Mouse (Mus musculus) hindbrain, embryonic 14.5 days (tissue): ENCODE measurements around the gene Zrsr1. TPM values are rescaled to one million over a fixed set of nuclear protein-coding genes. Genes with fewer than 3 reads are reported as not detected.

Experiments
- ATAC-seq: fragments of 200-750 bp; cut with Nextera tagmentation; 2 replicates; pipeline ENCODE4 v1.8.0; 2017; ENCODE audit warnings: moderate number of reproducible peaks, mild to moderate bottlenecking, moderate TSS enrichment, moderate library complexity; ENCODE audit not compliant: low FRiP score
- DNase-seq: peaks from one replicate; pipeline ENCODE4 v3.0.0-alpha.2; 2015; ENCODE audit warnings: low spot score
- H3K27ac ChIP-seq: fragments of 300-500 bp; sonication (generic); 2 replicates; pipeline ENCODE4 v1.5.1; 2014; ENCODE audit warnings: mild to moderate bottlenecking, moderate library complexity
- H3K27me3 ChIP-seq: fragments of 300-500 bp; sonication (generic); 2 replicates; pipeline ENCODE4 v1.6.1; 2014; ENCODE audit warnings: mild to moderate bottlenecking, low read length, mixed read lengths; ENCODE audit not compliant: control insufficient read depth, insufficient read depth
- H3K36me3 ChIP-seq: fragments of 300-500 bp; sonication (generic); replicated peaks from 2 replicates; pipeline ENCODE4 v1.6.1; 2014; ENCODE audit not compliant: control insufficient read depth, insufficient read depth
- H3K4me1 ChIP-seq: fragments of 300-500 bp; sonication (generic); replicated peaks from 2 replicates; pipeline ENCODE4 v1.6.1; 2014; ENCODE audit warnings: antibody characterized with exemption, low read length, mixed read lengths; ENCODE audit not compliant: control insufficient read depth, insufficient read depth
- H3K4me2 ChIP-seq: fragments of 300-500 bp; sonication (generic); replicated peaks from 2 replicates; pipeline ENCODE4 v1.6.1; 2014; ENCODE audit warnings: mild to moderate bottlenecking, moderate library complexity
- H3K4me3 ChIP-seq: fragments of 300-500 bp; sonication (generic); replicated peaks from 2 replicates; pipeline ENCODE4 v1.5.1; 2014; ENCODE audit warnings: mild to moderate bottlenecking, low read length
- H3K9ac ChIP-seq: fragments of 300-500 bp; sonication (generic); 2 replicates; pipeline ENCODE4 v1.6.1; 2014
- H3K9me3 ChIP-seq: fragments of 300-500 bp; sonication (generic); 2 replicates; pipeline ENCODE4 v1.6.1; 2016; ENCODE audit warnings: low read length; ENCODE audit not compliant: control insufficient read depth
- WGBS: fragments of 180-500 bp; shearing (Covaris S2); extraction: QIAGEN DNeasy Blood & Tissue Kit; methylation state at CpG from one replicate; pipeline ENCODE4 v1.1.7; 2014; 5-methylcytosine and 5-hydroxymethylcytosine counted together
- polyA plus RNA-seq: library from polyadenylated mRNA; unstranded; fragments of >200 nt; fragmentation: Nextera tagmentation; extraction: Ambion mirVana; gene quantifications from 2 replicates; pipeline ENCODE4 v1.2.1, GENCODE M21; 2014

Zrsr1 gene
- polyA plus RNA-seq = 8.2 and 8.5 TPM in 2 replicates

DNA sequence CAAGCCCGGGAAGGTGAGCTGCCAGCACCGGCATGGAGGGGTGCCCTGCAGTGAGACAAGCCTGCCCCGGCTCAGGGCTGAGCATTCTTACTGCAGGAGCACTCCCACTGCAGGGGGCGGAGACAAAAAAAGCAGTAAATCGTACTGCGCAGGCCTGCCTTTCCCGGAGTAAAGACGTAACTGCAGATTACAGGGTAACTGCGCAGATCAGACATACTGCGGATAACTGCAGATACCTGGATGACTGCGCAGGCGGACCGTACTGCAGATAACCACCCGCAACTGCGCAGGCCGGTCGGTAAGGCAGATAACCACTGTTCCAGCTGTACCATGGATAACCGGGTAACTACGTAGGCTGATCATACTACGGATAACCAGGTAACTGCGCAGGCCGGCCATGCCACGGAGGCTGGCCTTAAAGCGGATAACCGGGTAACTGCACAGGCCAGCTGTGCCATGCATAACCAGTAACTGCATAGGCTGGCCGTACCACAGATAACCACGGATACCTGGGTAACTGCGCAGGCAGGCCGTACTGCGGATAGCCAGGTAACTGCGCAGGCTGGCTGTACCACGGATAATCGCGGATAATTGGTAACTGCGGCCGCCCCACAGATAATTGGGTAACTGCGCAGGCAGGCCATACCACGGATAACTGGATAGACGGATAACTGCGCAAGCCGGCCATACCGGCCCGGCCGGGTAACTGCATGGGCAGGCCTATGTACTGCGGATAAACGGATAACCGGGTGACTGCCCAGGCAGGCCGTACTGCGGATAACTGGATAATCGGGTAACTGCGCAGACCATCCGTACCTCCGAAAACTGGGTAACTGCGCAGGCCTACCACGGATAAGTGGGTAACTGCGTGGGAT is at the start of gene Zrsr1:
Gene Zrsr1 (plus strand): TSS at position 171 of the 875 bp plus-strand sequence.
- Histone ChIP-seq H3K4me1 (peaks cover 29% of the 10 kb centered on the region), H3K4me2 (peak within 1 kb of the TSS; percentile 62), H3K9me3 (peaks cover 53% of the 10 kb centered on the region), H3K9ac (peak within 1 kb of the TSS; percentile 72), H3K36me3 (peaks cover 15% of the 10 kb centered on the region), H3K4me3 (peak within 1 kb of the TSS; percentile 53), H3K27me3 (no peaks in the 10 kb centered on the region), H3K27ac (peak within 1 kb of the TSS; percentile 82)
- ATAC-seq = peak; percentile 84
- peak; percentile 76 for DNase-seq
- 48% methylated on average over 56 of the region's 56 CpGs for WGBS

DNA sequence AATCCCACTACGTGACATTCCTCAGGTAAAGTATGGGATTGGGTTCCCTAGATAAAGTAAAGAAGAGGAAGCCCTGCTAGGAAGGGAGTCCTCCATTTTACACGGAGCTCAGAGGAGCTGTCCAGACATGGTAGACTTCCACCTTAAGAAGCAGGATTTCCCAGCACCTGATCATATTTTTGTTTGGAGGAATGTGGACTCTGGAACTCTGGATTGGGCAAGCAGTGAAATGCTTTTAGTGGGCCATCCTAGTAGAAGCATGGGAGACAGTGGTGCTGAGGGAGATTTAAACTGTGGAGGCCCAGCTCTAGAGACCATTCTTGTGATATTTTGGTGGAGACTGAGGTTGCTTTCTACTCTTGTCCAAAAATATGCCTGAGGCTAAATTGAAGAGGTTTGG is 49.3 kb upstream of the Zrsr1 start:
- ATAC-seq = no peak
- no peak overlapping the region for H3K9ac ChIP-seq
- H3K27me3 ChIP-seq = no peaks in the 10 kb centered on the region
- H3K4me2 ChIP-seq = no peak overlapping the region
- no peak for DNase-seq
- no peak overlapping the region for H3K27ac ChIP-seq
- 87% methylated on average over 2 of the region's 2 CpGs for WGBS
- H3K36me3 ChIP-seq = no peaks in the 10 kb centered on the region
- no peaks in the 10 kb centered on the region for H3K9me3 ChIP-seq
- no peak overlapping the region for H3K4me3 ChIP-seq
- no peaks in the 10 kb centered on the region for H3K4me1 ChIP-seq

DNA sequence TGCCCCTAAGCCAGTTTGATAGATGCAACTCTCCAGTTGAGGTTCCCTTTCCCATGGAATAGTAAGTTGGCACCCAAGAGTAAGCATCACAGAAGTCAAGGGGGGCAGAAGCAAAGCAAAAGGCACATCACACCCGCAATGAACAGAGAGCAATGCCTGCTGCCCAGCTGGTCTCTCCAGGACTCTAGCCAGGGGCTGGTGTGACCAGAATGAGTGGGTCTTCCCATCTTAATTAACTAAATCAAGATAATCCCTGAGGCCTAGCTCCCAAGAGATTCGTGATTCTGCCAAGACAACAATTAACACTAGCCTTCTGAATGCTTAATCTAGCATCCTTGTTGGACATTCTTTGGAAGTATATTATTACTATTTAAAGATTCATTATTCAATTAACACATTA is 48.2 kb upstream of the Zrsr1 start:
- 73% methylated on average over 2 of the region's 2 CpGs for WGBS
- Histone ChIP-seq H3K9me3 (no peaks in the 10 kb centered on the region), H3K4me3 (no peak overlapping the region), H3K27ac (no peak overlapping the region), H3K36me3 (no peaks in the 10 kb centered on the region), H3K27me3 (no peaks in the 10 kb centered on the region), H3K4me2 (no peak overlapping the region), H3K9ac (no peak overlapping the region), H3K4me1 (no peaks in the 10 kb centered on the region)
- ATAC-seq = no peak
- no peak for DNase-seq

DNA sequence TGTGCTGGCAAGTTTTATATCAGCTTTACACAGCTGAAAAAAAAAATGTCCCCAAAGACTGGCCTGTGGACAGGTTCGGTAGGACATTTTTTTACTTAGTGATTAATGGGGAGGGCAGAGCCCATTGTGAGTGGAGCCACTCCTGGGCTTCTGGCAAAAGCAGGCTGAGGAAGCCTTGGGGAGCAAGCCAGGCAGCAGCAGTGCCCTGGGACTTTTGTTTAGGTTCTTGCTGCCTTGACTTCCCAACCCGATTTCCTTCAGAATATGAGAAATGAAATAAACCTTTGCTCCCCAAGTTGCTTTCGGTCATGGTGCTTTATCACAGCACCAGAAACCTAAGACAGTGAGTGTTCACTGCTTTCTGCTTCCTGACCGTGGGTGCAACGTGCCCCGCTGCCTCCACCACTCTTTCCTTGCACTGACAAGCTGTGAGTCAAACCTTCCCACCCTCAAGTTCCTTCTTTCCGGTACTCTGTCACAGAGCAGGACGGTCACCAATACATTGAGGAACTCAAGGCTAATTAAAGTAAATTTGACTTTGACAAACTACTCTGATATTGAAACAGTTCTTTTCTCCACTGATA is 43.1 kb upstream of the Zrsr1 start:
- H3K36me3 ChIP-seq = no peaks in the 10 kb centered on the region
- H3K4me2 ChIP-seq = no peak overlapping the region
- no peak for ATAC-seq
- H3K9me3 ChIP-seq = no peaks in the 10 kb centered on the region
- H3K9ac ChIP-seq = no peak overlapping the region
- no peak overlapping the region for H3K27ac ChIP-seq
- WGBS = 85% methylated on average over 8 of the region's 8 CpGs
- H3K27me3 ChIP-seq = no peaks in the 10 kb centered on the region
- H3K4me3 ChIP-seq = no peak overlapping the region
- H3K4me1 ChIP-seq = no peaks in the 10 kb centered on the region
- no peak for DNase-seq

DNA sequence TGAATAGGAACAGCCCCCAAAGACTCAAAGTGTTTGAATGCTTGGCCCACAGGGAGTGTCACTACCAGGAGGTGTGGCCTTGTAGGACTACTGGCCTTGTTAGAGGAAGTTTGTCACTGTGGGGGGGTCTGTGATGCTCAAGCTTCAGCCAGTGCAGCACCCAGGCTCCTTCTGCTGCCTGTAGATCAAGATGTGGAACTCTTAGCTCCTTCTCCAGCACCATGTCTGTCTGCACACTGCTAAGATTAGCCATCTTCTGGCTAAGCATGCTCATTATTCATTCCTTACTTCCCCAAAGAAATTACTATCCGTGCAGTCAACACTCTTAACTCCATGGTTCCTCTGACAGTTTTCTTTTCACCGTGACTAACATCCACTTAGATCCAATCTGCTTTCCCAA is 41.7 kb upstream of the Zrsr1 start:
- no peak for DNase-seq
- Histone ChIP-seq H3K4me3 (no peak overlapping the region), H3K9ac (no peak overlapping the region), H3K9me3 (no peaks in the 10 kb centered on the region), H3K4me2 (no peak overlapping the region), H3K27me3 (no peaks in the 10 kb centered on the region), H3K4me1 (no peaks in the 10 kb centered on the region), H3K36me3 (no peaks in the 10 kb centered on the region), H3K27ac (no peak overlapping the region)
- WGBS = 66% methylated on average over 2 of the region's 2 CpGs
- ATAC-seq = no peak

DNA sequence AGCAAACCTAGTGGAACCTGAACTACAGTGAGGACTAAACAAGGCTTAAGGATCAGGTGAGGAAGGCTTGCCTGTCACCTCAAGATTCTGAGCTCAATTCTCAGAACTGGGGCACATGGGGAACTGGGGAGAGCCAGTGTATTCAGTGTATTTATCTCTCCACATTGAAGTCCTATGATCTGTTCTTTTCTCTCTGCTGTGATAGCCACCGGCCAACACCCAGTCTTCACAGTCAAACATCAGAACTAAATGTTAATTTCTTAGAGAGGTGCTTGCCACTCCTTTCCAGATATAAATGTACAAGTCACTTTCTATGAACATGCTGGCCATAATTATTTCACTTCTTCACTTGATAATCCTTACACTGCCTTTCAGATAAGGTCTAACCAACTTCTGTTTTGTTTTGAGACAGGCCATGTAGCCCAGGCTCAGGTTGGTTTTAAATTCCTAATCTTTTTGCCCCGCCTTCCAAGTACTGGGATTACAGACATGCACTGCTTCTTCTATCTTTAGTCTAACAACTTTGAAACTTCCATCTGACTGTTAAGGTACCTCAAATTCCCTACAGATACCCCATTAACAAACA is 40.4 kb upstream of the Zrsr1 start:
- Histone ChIP-seq H3K27ac (no peak overlapping the region), H3K27me3 (no peaks in the 10 kb centered on the region), H3K4me2 (no peak overlapping the region), H3K4me3 (no peak overlapping the region), H3K9ac (no peak overlapping the region), H3K36me3 (no peaks in the 10 kb centered on the region), H3K9me3 (no peaks in the 10 kb centered on the region), H3K4me1 (no peaks in the 10 kb centered on the region)
- WGBS = 95% methylated on average over 2 of the region's 2 CpGs
- DNase-seq (no peak), ATAC-seq (no peak)

DNA sequence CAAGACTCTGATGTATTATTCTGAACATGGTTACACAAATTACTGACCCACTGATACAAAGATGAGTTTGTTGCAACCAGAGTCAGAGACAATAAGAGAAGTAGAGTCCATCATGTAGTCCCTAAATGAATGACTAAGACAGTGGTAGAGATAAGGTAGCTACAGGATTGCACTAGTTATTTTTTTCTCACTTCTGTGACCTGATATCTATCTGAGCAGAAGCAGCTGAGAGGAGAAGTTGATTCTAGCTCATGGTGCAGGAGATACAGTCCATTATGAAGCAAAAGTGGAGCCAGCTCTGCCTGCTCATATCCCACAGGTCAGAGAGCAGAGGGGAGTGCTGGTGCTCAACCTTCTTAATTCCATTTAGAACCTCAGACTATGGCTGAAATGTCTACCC is 39.6 kb upstream of the Zrsr1 start:
- no peak overlapping the region for H3K4me3 ChIP-seq
- no peaks in the 10 kb centered on the region for H3K9me3 ChIP-seq
- H3K36me3 ChIP-seq = no peaks in the 10 kb centered on the region
- no peak overlapping the region for H3K27ac ChIP-seq
- H3K4me2 ChIP-seq = no peak overlapping the region
- no peak for DNase-seq
- no peaks in the 10 kb centered on the region for H3K27me3 ChIP-seq
- H3K4me1 ChIP-seq = no peaks in the 10 kb centered on the region
- no peak for ATAC-seq
- H3K9ac ChIP-seq = no peak overlapping the region

DNA sequence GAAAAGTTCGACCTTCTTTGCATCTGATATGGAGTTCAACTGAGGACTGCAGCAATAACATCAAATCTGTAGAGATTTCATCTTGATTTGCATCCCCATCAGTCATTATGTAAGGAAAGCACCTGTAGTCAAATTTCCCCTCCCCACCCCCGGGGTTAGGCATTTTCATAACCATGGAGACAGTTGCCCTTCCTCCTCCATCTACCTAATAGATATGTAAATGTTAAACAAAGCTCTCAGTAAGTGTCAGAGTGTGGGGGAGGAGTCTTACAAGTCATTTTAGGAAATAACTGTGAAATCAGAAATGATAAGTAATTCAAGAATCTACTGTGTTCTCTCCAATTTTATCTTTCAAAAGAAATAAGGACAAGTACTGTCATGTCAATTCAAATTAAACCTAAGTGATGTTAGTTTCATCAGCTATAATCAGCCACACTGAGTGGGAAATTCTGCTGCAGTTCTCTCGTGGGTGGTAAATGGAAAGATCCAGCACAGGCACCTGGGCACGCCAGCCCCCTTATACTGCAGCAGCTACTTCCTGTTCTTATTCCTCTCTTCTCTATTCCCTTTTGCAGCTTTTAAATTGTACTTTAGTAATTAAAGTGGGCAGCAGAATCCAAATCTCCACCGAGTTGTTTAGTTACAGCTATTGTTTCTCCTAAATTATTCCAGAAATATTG is 35.2 kb upstream of the Zrsr1 start:
- Histone ChIP-seq H3K4me3 (no peak overlapping the region), H3K4me1 (no peaks in the 10 kb centered on the region), H3K9me3 (no peaks in the 10 kb centered on the region), H3K4me2 (no peak overlapping the region), H3K36me3 (no peaks in the 10 kb centered on the region), H3K27ac (no peak overlapping the region), H3K9ac (no peak overlapping the region), H3K27me3 (no peaks in the 10 kb centered on the region)
- ATAC-seq (no peak), DNase-seq (no peak)
- WGBS = 47% methylated on average over 5 of the region's 5 CpGs

DNA sequence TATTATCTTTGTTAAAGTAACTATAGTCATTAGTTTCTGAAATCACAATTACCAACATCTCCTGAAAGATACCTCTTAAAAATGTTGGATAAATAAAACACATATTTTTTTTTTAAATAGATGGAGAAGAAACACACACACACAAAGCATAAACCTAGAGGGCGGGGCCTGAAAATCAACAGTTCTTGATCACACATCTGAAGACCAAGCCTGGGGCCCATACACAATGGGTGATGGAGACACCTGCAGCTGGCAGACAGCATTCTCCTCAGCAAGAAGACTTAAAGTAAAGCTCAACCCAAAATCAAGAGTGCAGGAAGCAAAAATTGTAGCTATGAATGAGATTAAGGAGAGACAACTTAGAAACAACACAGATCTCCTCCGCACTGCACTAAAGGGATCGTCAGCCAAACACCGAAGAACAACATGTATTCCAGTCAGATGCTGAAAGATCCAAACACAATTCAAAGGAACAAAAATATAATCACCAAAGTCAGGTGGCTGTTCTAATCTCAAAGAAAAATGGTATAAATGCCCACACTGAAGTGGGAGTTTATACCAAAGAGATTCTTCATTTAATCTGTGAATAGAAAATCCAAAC is 34.0 kb upstream of the Zrsr1 start:
- 98% methylated on average over 4 of the region's 4 CpGs for WGBS
- no peaks in the 10 kb centered on the region for H3K4me1 ChIP-seq
- no peak overlapping the region for H3K4me3 ChIP-seq
- no peaks in the 10 kb centered on the region for H3K9me3 ChIP-seq
- H3K9ac ChIP-seq = no peak overlapping the region
- no peak overlapping the region for H3K27ac ChIP-seq
- DNase-seq (no peak), ATAC-seq (no peak)
- no peak overlapping the region for H3K4me2 ChIP-seq
- H3K27me3 ChIP-seq = no peaks in the 10 kb centered on the region
- H3K36me3 ChIP-seq = no peaks in the 10 kb centered on the region
